Mouse (Mus musculus) T-helper 2 cell (primary cell): ENCODE measurements around the gene Asprv1.

Source experiments
- in situ Hi-C: fragments of 300-600 bp; cut with MboI, MseI; formaldehyde crosslinking; loops from one replicate; pipeline ENCODE4 v1.15.1; 2025; ENCODE audit warnings: high pct_unique_total_duplicates

Asprv1 gene

GRCm38 (mm10) chr6:86665076-86665475 is 37.1 kb downstream of the Asprv1 start:
- in situ Hi-C loops, result no loop called here

GRCm38 (mm10) chr6:86665560-86666307 is 37.8 kb downstream of the Asprv1 start:
- in situ Hi-C loops, result no loop called here

GRCm38 (mm10) chr6:86667061-86667460 is 39.1 kb downstream of the Asprv1 start:
- in situ Hi-C loops, result no loop called here

- in situ Hi-C loops, result no loop called here
These were observed 40.7 kb downstream of the Asprv1 start, which contains the start of gene Mxd1 for GRCm38 (mm10) chr6:86668580-86669239. Gene Mxd1, minus strand, starts transcription at chr6:86669161.

GRCm38 (mm10) chr6:86669240-86669727 is 41.3 kb downstream of the Asprv1 start:
- in situ Hi-C loops, result no loop called here

- in situ Hi-C loops, result loop anchor here (5.0 kb wide), 1 partner anchor 134 kb away; no protein-coding TSS in a partner anchor
These were observed 42.9 kb downstream of the Asprv1 start for GRCm38 (mm10) chr6:86670873-86671272.

- in situ Hi-C loops, result no loop called here
These were observed 50.4 kb downstream of the Asprv1 start for GRCm38 (mm10) chr6:86678341-86678740.
